Comparison of ENCODE assay signal across 15 mouse cellular contexts in genomic region chr6:32962048-32962447, GRCm38 (mm10).
A peak's percentile ranks its signal among the peaks of the same experiment; 100 is the strongest.
DNase-seq lines count a peak whose midpoint lies in the region.
"Had no signal": no experiment of that assay in that cellular context is flagged by ENCODE, and none has a peak within 500 bp of the region (broad histone marks: within the 10 kb centered on the region; RNA-seq: fewer than 3 reads in every experiment).

No protein-coding gene starts in this region.

- DNase-seq in embryo, embryonic 10 days (ENCODE audit: low spot score) = peak; percentile 56
- no peak for DNase-seq in embryo, embryonic 9.5 days (ENCODE audit: extremely low spot score)
- DNase-seq in 416B (ENCODE audit: low read depth) = peak; percentile 23
- DNase-seq in embryo, embryonic 11 days = peak; percentile 42
- no peak for DNase-seq in heart, postnatal 14 days
- DNase-seq in gastrocnemius, postnatal 4 days (ENCODE audit: low spot score in 2 of 2) = no peak
- no peak for DNase-seq in right cerebral cortex, postnatal 36 days (ENCODE audit: low spot score in 2 of 2)
- DNase-seq: adrenal gland, postnatal 25 days; cerebellum, adult 18-20 months; cerebellum, adult 9-11 months; cerebellum, postnatal 36 days; gastrocnemius, adult 2 months; gastrocnemius, postnatal 25 days; heart, adult 18-20 months; heart, postnatal 10 days had no signal

- intact Hi-C loops in heart, postnatal 14 days (cut with DNase I) = no loop called here

Comparison
In these comparisons a context has a peak if more than half of its experiments do, and no peak if none do; other contexts are left out.
1. DNase-seq: peak in embryo, embryonic 10 days (single experiment), 416B (single experiment) and embryo, embryonic 11 days (single experiment); none in embryo, embryonic 9.5 days (single experiment), heart, postnatal 14 days (0 of 2), gastrocnemius, postnatal 4 days (0 of 2) and right cerebral cortex, postnatal 36 days (0 of 2).